Mouse (Mus musculus): ENCODE measurements at regions not wholly inside any gene's neighbourhood (a gene's known extent, or its start where the extent isn't known, plus 50 kb on each side); places are given as distances from the start of the nearest gene placed in this dataset.
A peak's percentile ranks its signal among the peaks of the same experiment; 100 is the strongest.

- Histone ChIP-seq H3K36me3 (ENCODE audit: insufficient read depth, low read length) (no peaks in the 10 kb centered on the region), H3K9ac (ENCODE audit: low read depth, low read length) (no peak overlapping the region), H3K4me3 (replicated peaks; ENCODE audit: low read depth, low read length) (no peak overlapping the region), H3K9me3 (replicated peaks; ENCODE audit: low read length) (no peaks in the 10 kb centered on the region), H3K27me3 (ENCODE audit: insufficient read depth, low read length) (no peaks in the 10 kb centered on the region), H3K4me1 (replicated peaks; ENCODE audit: insufficient read depth, low read length) (no peaks in the 10 kb centered on the region), H3K27ac (no peak overlapping the region), H3K4me2 (ENCODE audit: low read length) (no peak overlapping the region)
- no peak for DNase-seq (ENCODE audit: low spot score)
- ATAC-seq (replicated peaks; ENCODE audit: low FRiP score, low read depth), result no peak
- WGBS, result 57% methylated on average over 3 of the region's 3 CpGs
- no peak for TF ChIP-seq CTCF (IDR thresholded peaks at IDR 0.05; ENCODE audit: low read depth)
These were observed 1024.6 kb upstream of the Sel1l start for GRCm38 (mm10) chr12:92873602-92874001.

- H3K36me3 ChIP-seq (ENCODE audit: insufficient read depth, low read length), result no peaks in the 10 kb centered on the region
- ATAC-seq (replicated peaks; ENCODE audit: low FRiP score, low read depth) (no peak), DNase-seq (ENCODE audit: low spot score) (no peak)
- no peak overlapping the region for H3K4me2 ChIP-seq (ENCODE audit: low read length)
- no peaks in the 10 kb centered on the region for H3K4me1 ChIP-seq (replicated peaks; ENCODE audit: insufficient read depth, low read length)
- no peak overlapping the region for H3K27ac ChIP-seq
- H3K4me3 ChIP-seq (replicated peaks; ENCODE audit: low read depth, low read length), result no peak overlapping the region
- TF ChIP-seq CTCF (IDR thresholded peaks at IDR 0.05; ENCODE audit: low read depth), result no peak
- WGBS, result 70% methylated on average over 3 of the region's 3 CpGs
- H3K9ac ChIP-seq (ENCODE audit: low read depth, low read length), result no peak overlapping the region
- no peaks in the 10 kb centered on the region for H3K9me3 ChIP-seq (replicated peaks; ENCODE audit: low read length)
- no peaks in the 10 kb centered on the region for H3K27me3 ChIP-seq (ENCODE audit: insufficient read depth, low read length)
These were observed 1020.4 kb upstream of the Sel1l start for GRCm38 (mm10) chr12:92869336-92869735.

GRCm38 (mm10) chr12:92823090-92823786, 974.3 kb upstream of the Sel1l start:
- Histone ChIP-seq H3K27me3 (ENCODE audit: insufficient read depth, low read length) (no peaks in the 10 kb centered on the region), H3K4me1 (replicated peaks; ENCODE audit: insufficient read depth, low read length) (no peaks in the 10 kb centered on the region), H3K4me3 (replicated peaks; ENCODE audit: low read depth, low read length) (no peak overlapping the region), H3K9me3 (replicated peaks; ENCODE audit: low read length) (no peaks in the 10 kb centered on the region), H3K36me3 (ENCODE audit: insufficient read depth, low read length) (no peaks in the 10 kb centered on the region), H3K4me2 (ENCODE audit: low read length) (no peak overlapping the region), H3K27ac (no peak overlapping the region), H3K9ac (ENCODE audit: low read depth, low read length) (no peak overlapping the region)
- no peak for ATAC-seq (replicated peaks; ENCODE audit: low FRiP score, low read depth)
- DNase-seq (ENCODE audit: low spot score), result no peak
- TF ChIP-seq CTCF (IDR thresholded peaks at IDR 0.05; ENCODE audit: low read depth), result no peak
- WGBS, result 73% methylated on average over 10 of the region's 10 CpGs

- no peak overlapping the region for H3K4me2 ChIP-seq (ENCODE audit: low read length)
- no peak for TF ChIP-seq CTCF (IDR thresholded peaks at IDR 0.05; ENCODE audit: low read depth)
- H3K9me3 ChIP-seq (replicated peaks; ENCODE audit: low read length), result no peaks in the 10 kb centered on the region
- ATAC-seq (replicated peaks; ENCODE audit: low FRiP score, low read depth), result no peak
- no peaks in the 10 kb centered on the region for H3K36me3 ChIP-seq (ENCODE audit: insufficient read depth, low read length)
- no peak overlapping the region for H3K4me3 ChIP-seq (replicated peaks; ENCODE audit: low read depth, low read length)
- H3K4me1 ChIP-seq (replicated peaks; ENCODE audit: insufficient read depth, low read length), result no peaks in the 10 kb centered on the region
- WGBS, result 31% methylated on average over 3 of the region's 3 CpGs
- H3K27ac ChIP-seq, result no peak overlapping the region
- no peaks in the 10 kb centered on the region for H3K27me3 ChIP-seq (ENCODE audit: insufficient read depth, low read length)
- H3K9ac ChIP-seq (ENCODE audit: low read depth, low read length), result no peak overlapping the region
- DNase-seq (ENCODE audit: low spot score), result peak; percentile 4
These were observed 969.7 kb upstream of the Sel1l start for GRCm38 (mm10) chr12:92818610-92819009.

DNA sequence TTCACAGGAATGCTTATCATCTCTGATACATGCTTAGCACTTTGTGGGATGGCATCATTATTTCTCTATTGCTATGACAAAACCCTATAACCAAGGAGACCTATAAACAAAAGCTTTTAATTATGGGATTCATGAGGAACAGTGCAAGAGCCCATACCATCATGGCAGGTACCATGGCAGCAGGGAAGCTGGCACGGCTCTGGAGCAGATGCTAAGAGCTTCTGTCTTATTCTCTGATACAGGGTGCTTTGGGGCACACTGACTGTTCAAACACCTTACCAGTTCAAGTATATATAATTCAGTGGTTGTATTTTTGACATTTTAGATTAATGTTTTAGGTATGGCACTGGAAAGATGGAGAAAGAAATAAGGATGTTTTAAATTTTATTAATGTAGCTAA, 952.2 kb upstream of the Sel1l start:
- no peaks in the 10 kb centered on the region for H3K27me3 ChIP-seq (ENCODE audit: insufficient read depth, low read length)
- H3K36me3 ChIP-seq (ENCODE audit: insufficient read depth, low read length), result no peaks in the 10 kb centered on the region
- 87% methylated on average over 1 of the region's 1 CpGs for WGBS
- no peak overlapping the region for H3K4me3 ChIP-seq (replicated peaks; ENCODE audit: low read depth, low read length)
- DNase-seq (ENCODE audit: low spot score) (no peak), ATAC-seq (replicated peaks; ENCODE audit: low FRiP score, low read depth) (no peak)
- no peak overlapping the region for H3K4me2 ChIP-seq (ENCODE audit: low read length)
- no peak overlapping the region for H3K9ac ChIP-seq (ENCODE audit: low read depth, low read length)
- H3K4me1 ChIP-seq (replicated peaks; ENCODE audit: insufficient read depth, low read length), result no peaks in the 10 kb centered on the region
- no peak for TF ChIP-seq CTCF (IDR thresholded peaks at IDR 0.05; ENCODE audit: low read depth)
- H3K27ac ChIP-seq, result no peak overlapping the region
- no peaks in the 10 kb centered on the region for H3K9me3 ChIP-seq (replicated peaks; ENCODE audit: low read length)

DNA sequence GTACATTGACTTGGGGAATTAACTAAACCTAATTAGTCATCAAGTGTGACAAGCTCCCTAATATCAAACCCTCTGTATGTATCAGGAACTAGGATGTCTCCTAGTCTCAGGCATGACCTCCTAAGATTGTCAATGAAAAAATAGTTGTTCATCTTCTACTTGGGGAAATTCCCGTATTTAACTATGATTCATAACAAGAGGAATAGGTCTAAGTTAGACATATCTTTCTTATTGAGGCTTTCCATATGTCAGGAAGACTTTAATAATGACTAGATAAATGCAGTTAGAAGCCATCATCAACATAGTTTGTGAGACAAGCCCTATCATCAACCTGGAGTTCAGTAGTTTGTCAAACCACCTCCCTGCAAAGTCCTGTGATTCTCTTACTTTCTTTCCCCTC, 934.4 kb upstream of the Sel1l start:
- no peak for TF ChIP-seq CTCF (IDR thresholded peaks at IDR 0.05; ENCODE audit: low read depth)
- no peak overlapping the region for H3K9ac ChIP-seq (ENCODE audit: low read depth, low read length)
- WGBS, result 82% methylated on average over 1 of the region's 1 CpGs
- no peaks in the 10 kb centered on the region for H3K27me3 ChIP-seq (ENCODE audit: insufficient read depth, low read length)
- ATAC-seq (replicated peaks; ENCODE audit: low FRiP score, low read depth) (no peak), DNase-seq (ENCODE audit: low spot score) (no peak)
- no peak overlapping the region for H3K27ac ChIP-seq
- H3K4me1 ChIP-seq (replicated peaks; ENCODE audit: insufficient read depth, low read length), result no peaks in the 10 kb centered on the region
- no peak overlapping the region for H3K4me3 ChIP-seq (replicated peaks; ENCODE audit: low read depth, low read length)
- no peak overlapping the region for H3K4me2 ChIP-seq (ENCODE audit: low read length)
- H3K9me3 ChIP-seq (replicated peaks; ENCODE audit: low read length), result no peaks in the 10 kb centered on the region
- no peaks in the 10 kb centered on the region for H3K36me3 ChIP-seq (ENCODE audit: insufficient read depth, low read length)

All from kidney, postnatal 0 days (tissue).